Mouse (Mus musculus) liver, adult 10 weeks (tissue): Measurements from ENCODE around the gene Serinc5. TPM values are rescaled to one million over a fixed set of nuclear protein-coding genes. Genes with fewer than 3 reads are reported as not detected.

Source experiments
- polyA plus RNA-seq: library from polyadenylated mRNA; stranded (reverse); fragments of 350-450 nt; fragmentation: Illumina TruSeq; extraction: RNeasy Lipid Tissue Mini Kit (QIAGEN cat#74804); gene quantifications from one replicate; pipeline ENCODE4 v1.2.3, GENCODE M21; 2014; ENCODE audit warnings: low read depth, low replicate concordance

Serinc5 gene
- polyA plus RNA-seq: 22.2 TPM

GRCm38 (mm10) chr13:92610311-92611221 is at the start of gene Serinc5:
Gene Serinc5 (plus strand): TSS chr13:92611091.

DNA sequence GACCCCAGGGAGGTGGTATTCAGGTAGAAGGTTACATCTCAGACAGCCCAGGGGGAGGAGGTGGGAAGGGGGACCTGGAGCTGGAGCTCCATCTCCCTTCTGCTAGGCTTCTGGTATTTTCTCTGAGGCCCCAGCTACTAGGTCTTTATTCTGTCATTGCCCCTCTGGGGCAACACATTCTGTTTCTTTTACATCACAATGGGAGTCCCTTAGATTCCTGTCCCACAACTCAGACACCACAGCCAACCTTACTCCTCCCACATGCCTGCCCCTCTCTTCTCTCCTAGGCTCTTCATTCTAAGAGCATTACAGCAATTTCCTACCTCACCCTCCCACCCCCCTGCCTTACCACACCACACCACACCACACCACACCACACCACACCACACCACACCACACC is 34.8 kb upstream of the Serinc5 start, which contains the start of gene Spz1:
TSS of gene Spz1 (minus strand) at position 101 of the 400 bp plus-strand sequence.

Other genes with a start within 250 kb of the Serinc5 start
- not detected for gene Ankrd34b, start 185.2 kb upstream of the Serinc5 start, polyA plus RNA-seq
- gene Fam151b, start 127.1 kb upstream of the Serinc5 start, polyA plus RNA-seq: 7.7 TPM
- gene Zfyve16, start 80.2 kb upstream of the Serinc5 start, polyA plus RNA-seq: 6.3 TPM
- gene Spz1, start 34.9 kb upstream of the Serinc5 start, polyA plus RNA-seq: 0.34 TPM
- not detected for gene Thbs4, start 183.7 kb downstream of the Serinc5 start, polyA plus RNA-seq
- gene Mtx3, start 233.7 kb downstream of the Serinc5 start, polyA plus RNA-seq: 12.8 TPM